Mouse (Mus musculus): Measurements from ENCODE around the gene Spout1. TPM values are rescaled to one million over a fixed set of nuclear protein-coding genes. Genes with fewer than 3 reads are reported as not detected.

The Spout1 gene
- polyA plus RNA-seq, 1 experiment from 2014 or later, result 87.1 TPM

GRCm38 (mm10) chr2:30123729-30124471 is 54.4 kb downstream of the Spout1 start:
- Histone ChIP-seq H3K9ac (peak overlapping the region; percentile 87), H3K27me3 (no peaks in the 10 kb centered on the region), H3K4me2 (replicated peaks) (peak overlapping the region; percentile 89), H3K36me3 (0 out of 2 replicates have a peak, but pooled peaks cover 8% of the 10 kb centered on the region), H3K4me3 (peak overlapping the region; percentile 79), H3K9me3 (no peaks in the 10 kb centered on the region), H3K27ac (peak overlapping the region; percentile 82), H3K4me1 (peaks cover 20% of the 10 kb centered on the region)
- peak; percentile 80 for ATAC-seq (ENCODE audit: insufficient number of reproducible peaks, insufficient read depth, low FRiP score, low TSS enrichment)
- 1% methylated on average over 40 of the region's 44 CpGs for WGBS

Other genes with a start within 250 kb of the Spout1 start
- gene Gle1, start 243.0 kb downstream of the Spout1 start, polyA plus RNA-seq (2016; fragmentation: Nextera tagmentation; extraction: Ambion mirVana), result 69.3 and 72.3 TPM in 2 replicates
- 101 and 103 TPM in 2 replicates for gene Sptan1, start 212.9 kb downstream of the Spout1 start, polyA plus RNA-seq (2016; fragmentation: Nextera tagmentation; extraction: Ambion mirVana)
- gene Wdr34, start 129.6 kb downstream of the Spout1 start, polyA plus RNA-seq (2016; fragmentation: Nextera tagmentation; extraction: Ambion mirVana), result 43.9 and 46.0 TPM in 2 replicates
- 644 and 679 TPM in 2 replicates for gene Set, start 121.1 kb downstream of the Spout1 start, polyA plus RNA-seq (2016; fragmentation: Nextera tagmentation; extraction: Ambion mirVana)
- gene Pkn3, start 100.8 kb downstream of the Spout1 start, polyA plus RNA-seq (2016; fragmentation: Nextera tagmentation; extraction: Ambion mirVana), result 9.3 and 11.6 TPM in 2 replicates
- 26.8 and 27.7 TPM in 2 replicates for gene Zdhhc12, start 84.8 kb downstream of the Spout1 start, polyA plus RNA-seq (2016; fragmentation: Nextera tagmentation; extraction: Ambion mirVana)
- gene Zer1, start 53.9 kb downstream of the Spout1 start, polyA plus RNA-seq (2016; fragmentation: Nextera tagmentation; extraction: Ambion mirVana), result 11.6 and 12.2 TPM in 2 replicates
- gene Tbc1d13, start 44.7 kb downstream of the Spout1 start, polyA plus RNA-seq (2016; fragmentation: Nextera tagmentation; extraction: Ambion mirVana), result 10.7 and 11.0 TPM in 2 replicates
- gene Endog, start 7.0 kb downstream of the Spout1 start, polyA plus RNA-seq (2016; fragmentation: Nextera tagmentation; extraction: Ambion mirVana), result 18.5 TPM in 2 replicates
- gene Kyat1, start 27.4 kb upstream of the Spout1 start, polyA plus RNA-seq (2016; fragmentation: Nextera tagmentation; extraction: Ambion mirVana), result 8.2 and 8.3 TPM in 2 replicates
- 40.9 and 41.2 TPM in 2 replicates for gene Lrrc8a, start 59.3 kb upstream of the Spout1 start, polyA plus RNA-seq (2016; fragmentation: Nextera tagmentation; extraction: Ambion mirVana)
- gene Gm28035, start 62.1 kb upstream of the Spout1 start, polyA plus RNA-seq (2016; fragmentation: Nextera tagmentation; extraction: Ambion mirVana), result 0.09 and 0.14 TPM in 2 replicates
- gene Phyhd1, start 87.7 kb upstream of the Spout1 start, polyA plus RNA-seq (2016; fragmentation: Nextera tagmentation; extraction: Ambion mirVana), result 3.5 and 3.8 TPM in 2 replicates
- not detected in 2 replicates for gene Gm28038, start 102.6 kb upstream of the Spout1 start, polyA plus RNA-seq (2016; fragmentation: Nextera tagmentation; extraction: Ambion mirVana)
- 29.6 and 31.0 TPM in 2 replicates for gene Dolk, start 107.9 kb upstream of the Spout1 start, polyA plus RNA-seq (2016; fragmentation: Nextera tagmentation; extraction: Ambion mirVana)
- 37.2 and 37.4 TPM in 2 replicates for gene Nup188, start 107.9 kb upstream of the Spout1 start, polyA plus RNA-seq (2016; fragmentation: Nextera tagmentation; extraction: Ambion mirVana)
- gene Sh3glb2, start 180.9 kb upstream of the Spout1 start, polyA plus RNA-seq (2016; fragmentation: Nextera tagmentation; extraction: Ambion mirVana), result 89.7 and 96.9 TPM in 2 replicates
- 29.6 and 31.0 TPM in 2 replicates for gene Miga2, start 185.8 kb upstream of the Spout1 start, polyA plus RNA-seq (2016; fragmentation: Nextera tagmentation; extraction: Ambion mirVana)
- 34.8 and 38.1 TPM in 2 replicates for gene Dolpp1, start 213.8 kb upstream of the Spout1 start, polyA plus RNA-seq (2016; fragmentation: Nextera tagmentation; extraction: Ambion mirVana)
- gene Crat, start 237.4 kb upstream of the Spout1 start, polyA plus RNA-seq (2016; fragmentation: Nextera tagmentation; extraction: Ambion mirVana), result 23.8 and 26.9 TPM in 2 replicates
- gene Ptpa, start 237.6 kb upstream of the Spout1 start, polyA plus RNA-seq (2016; fragmentation: Nextera tagmentation; extraction: Ambion mirVana), result 140 and 145 TPM in 2 replicates